Mouse (Mus musculus) embryonic fibroblast, embryonic 13.5 days (primary cell): ENCODE results near the gene Coro1a.

Experiments used
- CTCF ChIP-seq: IDR thresholded peaks from 2 replicates; pipeline ENCODE4 v1.5.1; 2011; ENCODE audit warnings: mild to moderate bottlenecking, control low read depth, low read length, moderate library complexity, borderline replicate concordance; ENCODE audit not compliant: insufficient read depth
- POLR2A ChIP-seq: IDR thresholded peaks from 2 replicates; pipeline ENCODE4 v1.6.1; 2011; ENCODE audit warnings: low read depth, mild to moderate bottlenecking, control low read depth, low read length, moderate library complexity

DNA sequence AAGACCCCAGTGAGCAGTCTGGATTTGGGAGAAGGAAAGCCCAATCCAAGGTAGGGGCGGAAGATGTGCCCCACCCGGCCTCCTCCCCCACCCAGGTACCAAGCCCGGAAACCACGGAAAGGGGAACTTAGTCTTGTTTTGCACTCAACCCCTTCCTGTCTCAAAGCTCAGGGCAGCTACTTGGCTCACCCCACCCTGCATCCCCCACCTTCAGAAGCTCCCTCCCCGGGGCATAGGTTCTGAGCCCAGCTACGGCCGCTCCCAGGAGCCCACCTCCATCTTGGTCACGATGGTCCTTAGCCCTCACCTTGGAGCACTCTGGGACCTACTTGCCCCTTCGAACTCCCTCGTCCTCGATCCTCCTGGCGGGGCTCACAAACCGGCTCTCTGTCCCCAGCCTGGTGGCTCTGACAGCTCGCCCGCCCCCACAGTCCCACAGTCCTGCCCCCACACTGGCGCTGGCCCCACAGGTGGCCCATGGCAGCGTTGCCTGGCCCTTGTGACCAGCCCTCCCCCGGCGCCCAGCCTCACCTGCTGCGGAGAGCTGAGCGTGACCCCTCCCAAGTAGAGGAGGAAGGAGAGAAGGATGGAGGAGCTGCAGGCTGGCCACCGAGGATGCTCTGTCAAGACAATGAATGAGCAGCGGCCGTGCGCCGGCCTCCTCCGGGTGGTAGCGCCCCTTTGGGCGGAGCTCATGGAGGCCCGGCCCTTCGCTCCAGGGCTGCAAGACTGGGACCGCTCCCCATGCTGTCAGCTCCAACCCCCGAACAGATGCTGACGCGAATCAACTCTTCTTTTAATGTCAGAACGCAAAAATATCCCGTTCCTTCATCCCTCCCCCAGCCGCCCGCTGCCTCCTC is 3.2 kb downstream of the Coro1a start:
- no peak for TF ChIP-seq CTCF
- TF ChIP-seq POLR2A, result no peak
